Mouse (Mus musculus): ENCODE data around the gene Sec24a. TPM values are rescaled to one million over a fixed set of nuclear protein-coding genes. Genes with fewer than 3 reads are reported as not detected.

The Sec24a gene
- polyA plus RNA-seq, 1 experiment from 2014 or later, result 15.3 TPM

DNA sequence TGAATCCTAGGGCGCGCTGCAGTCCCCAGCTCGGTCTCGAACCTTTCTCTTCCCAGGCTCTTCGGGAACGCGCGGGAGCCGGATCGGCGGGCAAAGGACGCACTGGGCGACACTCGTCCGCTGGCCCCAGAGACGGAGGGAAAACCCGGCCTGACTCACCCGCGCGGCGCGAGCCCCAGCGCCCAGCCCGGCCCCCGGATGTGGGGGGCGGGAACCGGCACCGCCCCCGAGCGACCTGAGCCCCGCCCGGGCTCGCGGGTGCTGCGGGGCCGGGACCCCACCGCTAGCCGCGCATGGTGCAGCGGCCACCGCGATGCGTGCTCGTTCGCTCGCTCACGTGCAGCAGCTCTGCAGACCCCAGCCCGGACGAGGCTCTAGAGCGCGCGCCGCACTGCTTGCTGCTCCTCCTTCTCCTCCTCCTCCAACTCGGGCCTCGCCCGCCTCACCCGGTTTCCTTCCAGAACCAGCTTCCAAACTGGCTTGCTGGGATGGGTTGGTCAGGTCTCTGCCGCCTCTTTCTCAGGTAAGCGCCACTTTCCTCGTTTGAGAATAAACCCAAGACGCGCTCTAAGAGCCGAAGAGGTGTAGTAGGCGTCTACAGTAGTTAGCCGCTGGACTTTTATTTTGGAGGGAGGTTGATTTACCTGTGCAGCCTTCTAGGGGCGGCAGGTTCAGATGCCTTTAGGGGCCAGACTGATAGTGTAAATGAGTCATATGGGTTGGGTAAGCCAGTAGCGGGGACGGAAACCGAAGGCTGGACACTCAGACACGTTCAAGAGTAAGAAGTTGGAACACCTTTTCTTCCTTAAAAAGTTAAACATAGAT, 112.5 kb downstream of the Sec24a start, which contains the start of the genes N4bp3 and D930048N14Rik:
Gene N4bp3 (minus strand): TSS at position 152 of the 825 bp plus-strand sequence.
Gene D930048N14Rik (plus strand): TSS at position 264 of the 825 bp plus-strand sequence.
- WGBS, result 2% methylated on average over 70 of the region's 70 CpGs
- peak; percentile 71 for ATAC-seq (ENCODE audit: low FRiP score)
- H3K4me2 ChIP-seq, result peak within 1 kb of the TSS; percentile 91

DNA sequence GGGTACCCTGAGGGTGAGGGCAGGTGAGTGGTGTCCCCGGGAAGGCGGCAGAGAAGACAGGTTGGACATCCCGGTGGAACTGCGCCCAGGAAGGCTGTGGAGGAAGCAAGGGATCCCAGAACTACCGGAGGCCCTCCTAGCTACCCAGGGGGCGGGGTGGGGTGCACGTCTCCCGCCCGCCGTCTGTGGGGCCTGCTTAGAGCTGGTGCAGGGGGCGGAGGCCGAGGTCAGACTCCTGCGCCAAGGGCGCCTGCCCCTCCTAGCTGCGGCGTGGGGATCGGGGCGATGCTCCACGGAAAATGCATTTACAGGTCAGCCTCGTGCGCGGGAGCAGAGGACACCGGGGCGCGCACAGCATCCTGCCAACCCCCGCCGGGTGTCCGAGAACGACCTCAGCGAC, 113.2 kb downstream of the Sec24a start:
- peaks cover 28% of the 10 kb centered on the region for H3K27me3 ChIP-seq
- H3K4me3 ChIP-seq, result peak overlapping the region; percentile 67
- peak overlapping the region; percentile 91 for H3K4me2 ChIP-seq
- no peaks in the 10 kb centered on the region for H3K9me3 ChIP-seq
- H3K36me3 ChIP-seq, result peaks cover 2% of the 10 kb centered on the region; the same call in 1 of the 2 replicates
- WGBS, result under 1% methylated on average over 30 of the region's 30 CpGs
- ATAC-seq (ENCODE audit: low FRiP score), result 0 out of 2 replicates have a peak, but pooled peaks have one; percentile 11
- no peak overlapping the region; the same call in 1 of the 2 replicates for H3K27ac ChIP-seq
- H3K4me1 ChIP-seq (replicated peaks), result peaks cover 45% of the 10 kb centered on the region
- peak overlapping the region; percentile 81 for H3K9ac ChIP-seq

More for the DNA sequence above, 112.5 kb downstream of the Sec24a start, which contains the start of the genes N4bp3 and D930048N14Rik:
- Histone ChIP-seq H3K27me3 (peaks cover 28% of the 10 kb centered on the region), H3K27ac (peak within 1 kb of the TSS; percentile 55; the same call in 1 of the 2 replicates), H3K4me1 (replicated peaks) (peaks cover 41% of the 10 kb centered on the region), H3K36me3 (no peaks in the 10 kb centered on the region), H3K9ac (peak within 1 kb of the TSS; percentile 81), H3K9me3 (no peaks in the 10 kb centered on the region), H3K4me3 (peak within 1 kb of the TSS; percentile 67)

DNA sequence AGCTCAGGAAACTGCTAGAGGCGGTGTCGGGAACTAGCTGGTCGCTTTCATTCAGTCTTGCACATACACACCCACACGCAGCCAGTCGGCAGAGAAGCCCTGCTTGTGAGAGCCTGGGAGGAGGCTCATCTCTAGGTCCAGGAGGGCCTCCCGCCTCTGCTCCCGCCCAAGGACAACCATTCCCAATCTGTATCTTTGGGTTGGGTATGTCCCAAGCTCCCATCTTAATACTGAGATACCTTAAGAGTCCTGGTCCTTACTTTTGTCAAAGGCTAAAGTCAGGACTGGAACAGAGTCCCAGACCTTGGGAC, 113.6 kb downstream of the Sec24a start:
- no peak for ATAC-seq (ENCODE audit: low FRiP score)
- Histone ChIP-seq H3K9ac (peak overlapping the region; percentile 81), H3K27ac (peak overlapping the region; percentile 55; the same call in 1 of the 2 replicates), H3K4me3 (peak overlapping the region; percentile 67), H3K36me3 (peaks cover 4% of the 10 kb centered on the region; the same call in 1 of the 2 replicates), H3K4me1 (replicated peaks) (peaks cover 46% of the 10 kb centered on the region), H3K4me2 (peak overlapping the region; percentile 91), H3K27me3 (peaks cover 28% of the 10 kb centered on the region), H3K9me3 (no peaks in the 10 kb centered on the region)
- 7% methylated on average over 7 of the region's 7 CpGs for WGBS

DNA sequence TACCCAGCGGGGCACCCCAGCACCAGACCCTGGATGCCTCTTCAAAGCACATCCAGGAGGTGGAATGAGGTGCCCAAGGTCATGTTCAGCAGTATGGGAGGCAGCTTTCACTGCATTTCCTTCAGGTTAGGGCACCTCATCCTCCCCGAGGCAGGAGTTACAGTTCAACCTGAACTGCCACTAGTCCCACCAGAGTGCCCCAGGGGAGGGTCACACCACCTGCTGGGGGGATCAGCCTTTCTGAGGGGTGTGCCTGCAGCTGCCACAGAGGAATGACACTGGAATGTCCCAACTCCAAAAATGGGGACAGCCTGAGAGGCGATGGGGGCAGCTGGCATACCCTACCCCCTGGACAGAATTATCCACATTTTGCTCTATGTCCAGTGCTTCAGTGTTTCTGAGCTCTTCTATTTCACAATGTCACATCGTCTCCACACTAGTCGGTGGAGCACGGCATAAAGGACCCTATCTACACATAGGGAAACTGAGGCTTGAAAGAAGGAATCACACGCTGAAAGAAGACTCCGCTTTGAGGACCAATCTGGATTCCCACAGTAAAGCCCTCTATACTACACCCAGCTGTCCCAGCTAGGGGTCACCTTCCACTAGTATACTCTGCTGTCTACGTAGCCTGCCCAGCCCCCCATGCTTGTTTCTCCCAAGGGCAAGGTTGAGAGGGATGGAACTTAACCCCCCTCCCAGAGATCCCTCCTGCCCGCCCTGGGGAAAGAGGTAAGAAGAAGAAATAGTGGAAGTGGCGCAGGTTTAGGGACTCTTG, 114.1 kb downstream of the Sec24a start:
- Histone ChIP-seq H3K36me3 (peaks cover 4% of the 10 kb centered on the region; the same call in 1 of the 2 replicates), H3K27ac (peak overlapping the region; percentile 55), H3K27me3 (peaks cover 28% of the 10 kb centered on the region), H3K4me1 (replicated peaks) (peaks cover 47% of the 10 kb centered on the region), H3K4me3 (peak overlapping the region; percentile 67), H3K4me2 (peak overlapping the region; percentile 91), H3K9me3 (no peaks in the 10 kb centered on the region), H3K9ac (peak overlapping the region; percentile 81)
- WGBS, result 23% methylated on average over 11 of the region's 11 CpGs
- ATAC-seq (ENCODE audit: low FRiP score), result no peak

DNA sequence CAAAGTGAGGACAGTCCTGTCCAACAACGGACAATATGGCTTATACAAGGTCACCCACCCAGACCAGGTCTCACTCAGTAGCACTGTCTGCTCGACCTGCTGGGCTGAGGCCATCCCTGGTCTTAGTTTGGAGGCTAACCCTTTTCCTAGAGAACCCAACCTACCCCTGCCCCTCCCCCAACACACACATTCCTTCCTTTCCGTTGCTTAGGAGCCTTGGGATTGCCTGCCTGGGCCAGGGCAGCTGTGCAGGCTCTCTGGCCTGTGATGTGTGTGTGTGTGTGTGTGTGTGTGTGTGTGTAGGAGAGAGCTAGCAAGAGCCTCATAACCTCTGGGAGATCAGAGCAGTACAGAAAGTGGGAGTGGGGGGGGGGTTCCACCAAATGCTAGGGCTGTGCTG, 114.9 kb downstream of the Sec24a start:
- H3K27ac ChIP-seq, result peak overlapping the region; percentile 55
- H3K4me3 ChIP-seq, result 0 out of 2 replicates have a peak overlapping the region, but pooled peaks have one; percentile 67
- H3K4me2 ChIP-seq, result peak overlapping the region; percentile 91
- H3K4me1 ChIP-seq (replicated peaks), result peaks cover 54% of the 10 kb centered on the region
- 3% methylated on average over 3 of the region's 3 CpGs for WGBS
- peak; percentile 30; the same call in 1 of the 2 replicates for ATAC-seq (ENCODE audit: low FRiP score)
- peak overlapping the region; percentile 81; the same call in 1 of the 2 replicates for H3K9ac ChIP-seq
- no peaks in the 10 kb centered on the region for H3K9me3 ChIP-seq
- peaks cover 25% of the 10 kb centered on the region for H3K27me3 ChIP-seq
- peaks cover 7% of the 10 kb centered on the region for H3K36me3 ChIP-seq

DNA sequence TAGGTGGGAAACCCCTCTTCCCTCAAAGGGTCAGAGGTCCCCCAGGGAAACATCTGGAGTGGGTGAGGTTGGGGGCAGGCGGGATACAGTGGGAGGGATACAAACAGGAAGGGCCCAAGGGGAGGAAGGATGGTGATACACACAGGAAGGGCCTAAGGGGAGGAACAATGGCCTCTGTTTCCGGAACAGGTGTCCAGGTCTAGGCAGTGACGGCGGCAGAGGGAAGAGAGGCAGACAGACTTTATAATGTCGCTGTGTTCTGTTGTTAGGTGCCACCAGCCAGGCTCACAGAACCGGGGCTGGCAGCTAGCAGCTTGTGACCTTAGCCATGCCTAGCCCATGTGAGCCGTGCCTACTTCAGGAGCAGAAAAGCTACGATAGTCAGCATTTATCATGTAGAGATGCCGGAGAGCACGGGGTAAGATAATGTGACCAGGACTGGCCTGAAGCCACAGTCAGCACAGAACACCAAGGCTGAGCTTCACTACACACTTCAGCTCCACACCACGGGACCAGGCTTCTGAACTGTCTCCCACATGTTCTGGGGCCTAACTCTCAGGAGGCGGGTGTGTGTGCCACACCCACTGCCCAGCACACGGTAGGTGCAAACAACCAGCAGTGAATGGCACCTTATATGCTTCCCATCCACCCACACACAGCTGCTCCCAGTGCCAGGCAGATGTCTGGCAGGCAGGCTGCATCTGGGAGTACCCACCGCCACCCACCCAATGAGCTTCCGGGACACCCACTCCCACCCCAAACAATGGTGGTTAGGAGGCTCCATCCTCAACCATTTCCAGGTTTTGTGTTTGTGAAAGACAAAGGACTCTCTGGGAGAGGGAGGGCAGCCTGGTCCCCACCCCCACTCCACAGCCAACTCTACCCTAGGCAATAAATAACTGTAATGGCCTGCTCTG, 116.4 kb downstream of the Sec24a start:
- H3K36me3 ChIP-seq, result peaks cover 9% of the 10 kb centered on the region
- H3K4me3 ChIP-seq, result no peak overlapping the region
- H3K4me1 ChIP-seq (replicated peaks), result peaks cover 56% of the 10 kb centered on the region
- peaks cover 21% of the 10 kb centered on the region for H3K27me3 ChIP-seq
- H3K27ac ChIP-seq, result peak overlapping the region; percentile 23
- no peak for ATAC-seq (ENCODE audit: low FRiP score)
- H3K9ac ChIP-seq, result no peak overlapping the region
- WGBS, result 80% methylated on average over 15 of the region's 15 CpGs
- H3K4me2 ChIP-seq, result no peak overlapping the region
- no peaks in the 10 kb centered on the region for H3K9me3 ChIP-seq

DNA sequence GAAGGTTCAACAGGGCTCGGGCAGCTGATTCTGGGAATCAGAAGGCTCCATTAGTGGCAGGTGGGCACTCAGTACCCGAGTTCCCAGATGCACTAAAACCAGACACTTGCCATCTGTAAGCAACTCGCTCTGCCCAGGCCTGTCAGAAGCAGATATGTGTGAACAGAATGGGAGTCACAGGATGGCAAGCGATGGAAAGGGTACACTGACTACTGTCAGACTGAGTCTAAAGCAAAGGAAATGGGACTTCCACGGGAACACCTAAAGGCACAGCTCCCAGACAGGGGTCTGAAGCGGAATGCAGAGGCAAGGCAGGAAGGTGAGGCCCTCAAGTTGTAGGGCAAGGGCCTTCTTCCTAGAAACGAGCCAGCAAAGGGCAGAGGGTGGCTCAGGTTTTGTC, 117.2 kb downstream of the Sec24a start:
- ATAC-seq (ENCODE audit: low FRiP score), result no peak
- Histone ChIP-seq H3K27ac (no peak overlapping the region), H3K4me3 (no peak overlapping the region), H3K4me2 (no peak overlapping the region), H3K9ac (no peak overlapping the region), H3K9me3 (no peaks in the 10 kb centered on the region), H3K4me1 (replicated peaks) (peaks cover 56% of the 10 kb centered on the region), H3K27me3 (peaks cover 21% of the 10 kb centered on the region), H3K36me3 (peaks cover 9% of the 10 kb centered on the region)
- 83% methylated on average over 7 of the region's 7 CpGs for WGBS

DNA sequence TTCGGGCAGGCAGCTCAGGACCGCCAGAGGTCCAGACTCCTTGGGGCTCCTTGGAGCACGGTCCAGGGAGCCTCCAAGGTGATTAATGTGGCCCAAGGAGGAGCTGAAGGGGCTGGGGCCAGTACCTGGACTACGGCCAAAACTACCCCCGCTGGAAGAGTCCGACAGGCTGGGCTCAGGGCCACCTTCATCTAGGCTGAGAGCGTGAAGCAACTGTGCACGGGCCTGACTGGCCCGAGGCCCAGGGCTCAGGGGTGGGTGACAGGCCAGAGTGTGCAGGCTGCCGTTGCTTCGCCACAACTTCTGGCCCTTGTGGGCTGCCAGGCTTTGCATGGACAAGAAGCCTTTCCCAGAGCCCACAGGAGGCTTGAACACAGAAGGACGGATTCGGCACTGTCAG, 118.1 kb downstream of the Sec24a start:
- no peak overlapping the region for H3K27ac ChIP-seq
- no peak overlapping the region for H3K4me2 ChIP-seq
- no peak for ATAC-seq (ENCODE audit: low FRiP score)
- no peak overlapping the region for H3K4me3 ChIP-seq
- H3K36me3 ChIP-seq, result peaks cover 9% of the 10 kb centered on the region
- no peak overlapping the region for H3K9ac ChIP-seq
- H3K4me1 ChIP-seq (replicated peaks), result peaks cover 47% of the 10 kb centered on the region
- 85% methylated on average over 13 of the region's 13 CpGs for WGBS
- no peaks in the 10 kb centered on the region for H3K9me3 ChIP-seq
- H3K27me3 ChIP-seq, result peaks cover 15% of the 10 kb centered on the region

DNA sequence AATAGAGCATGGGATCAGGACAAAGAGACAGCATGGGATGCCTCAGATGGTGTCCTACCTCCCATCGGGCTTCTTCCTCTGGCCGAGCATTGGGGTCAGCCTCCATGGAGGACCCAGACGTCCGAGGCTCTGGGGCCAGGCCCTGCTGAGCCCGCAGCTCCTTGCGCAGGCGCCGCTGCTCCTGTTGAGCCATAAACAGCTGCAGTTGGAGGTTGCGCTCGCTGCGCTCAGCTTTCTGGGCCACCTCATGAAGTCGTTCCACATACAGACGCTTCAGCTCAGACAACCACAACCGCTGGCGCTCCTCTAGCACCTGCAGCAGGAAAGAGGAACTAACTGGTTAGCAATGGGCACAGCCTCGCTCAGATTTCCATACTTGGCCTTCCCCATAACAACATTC, 119.2 kb downstream of the Sec24a start:
- 79% methylated on average over 16 of the region's 16 CpGs for WGBS

DNA sequence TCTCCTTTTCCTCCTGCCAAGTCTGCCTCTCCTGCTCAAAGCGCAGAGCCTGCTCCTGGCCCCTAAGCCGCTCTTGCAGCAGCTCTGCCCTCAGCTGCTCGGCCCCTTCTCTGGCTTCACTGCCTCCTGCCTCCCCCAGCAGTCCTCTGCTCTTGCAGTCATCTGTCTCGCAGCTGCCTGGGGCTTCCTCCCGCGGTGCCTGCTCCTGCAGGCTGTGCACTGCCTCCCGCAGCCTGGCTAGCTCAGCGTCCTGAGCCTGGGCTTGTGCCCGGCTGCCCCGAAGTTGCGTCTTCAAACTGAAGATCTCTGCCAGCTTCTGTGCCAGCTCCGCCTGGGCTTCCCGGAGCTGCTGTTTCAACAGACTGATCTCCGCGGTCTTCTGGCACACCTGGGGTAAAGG, 119.7 kb downstream of the Sec24a start:
- Histone ChIP-seq H3K9ac (0 out of 2 replicates have a peak overlapping the region, but pooled peaks have one; percentile 8), H3K4me2 (no peak overlapping the region), H3K27me3 (0 out of 2 replicates have a peak, but pooled peaks cover under 1% of the 10 kb centered on the region), H3K4me1 (replicated peaks) (peaks cover 32% of the 10 kb centered on the region), H3K27ac (peak overlapping the region; percentile 48; the same call in 1 of the 2 replicates), H3K36me3 (peaks cover 9% of the 10 kb centered on the region), H3K4me3 (no peak overlapping the region), H3K9me3 (no peaks in the 10 kb centered on the region)
- WGBS, result 47% methylated on average over 15 of the region's 15 CpGs
- ATAC-seq (ENCODE audit: low FRiP score), result no peak

More for the DNA sequence above, 119.2 kb downstream of the Sec24a start:
- no peak overlapping the region for H3K4me2 ChIP-seq
- H3K27me3 ChIP-seq, result peaks cover 5% of the 10 kb centered on the region
- H3K9me3 ChIP-seq, result no peaks in the 10 kb centered on the region
- ATAC-seq (ENCODE audit: low FRiP score), result no peak
- H3K9ac ChIP-seq, result 0 out of 2 replicates have a peak overlapping the region, but pooled peaks have one; percentile 8
- peaks cover 9% of the 10 kb centered on the region for H3K36me3 ChIP-seq
- H3K4me1 ChIP-seq (replicated peaks), result peaks cover 36% of the 10 kb centered on the region
- 0 out of 2 replicates have a peak overlapping the region, but pooled peaks have one; percentile 48 for H3K27ac ChIP-seq
- H3K4me3 ChIP-seq, result no peak overlapping the region

DNA sequence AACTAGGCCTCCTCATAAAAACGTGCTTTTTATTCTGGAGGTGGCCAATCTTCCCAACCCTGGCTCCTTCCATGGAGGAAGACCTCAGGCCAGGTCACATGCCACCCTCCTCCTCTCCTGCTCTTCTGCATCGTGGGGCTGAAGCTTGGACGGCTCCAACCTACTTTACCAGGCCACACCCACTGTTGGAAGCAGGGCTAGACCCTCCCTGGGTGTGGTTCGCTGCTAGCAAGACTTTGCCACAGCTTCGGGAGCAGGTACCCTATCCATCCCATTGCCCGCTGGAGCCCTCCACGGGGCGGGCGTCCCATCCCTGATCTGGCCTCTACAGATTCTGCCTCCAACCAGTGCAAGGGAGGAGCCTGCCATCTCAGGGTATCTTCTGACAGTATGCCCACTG, 120.2 kb downstream of the Sec24a start:
- 77% methylated on average over 9 of the region's 9 CpGs for WGBS

More for the DNA sequence above, 120.2 kb downstream of the Sec24a start:
- ATAC-seq (ENCODE audit: low FRiP score), result no peak
- peak overlapping the region; percentile 48; the same call in 1 of the 2 replicates for H3K27ac ChIP-seq
- peaks cover 26% of the 10 kb centered on the region for H3K4me1 ChIP-seq (replicated peaks)
- no peak overlapping the region for H3K9ac ChIP-seq
- H3K27me3 ChIP-seq, result peaks cover 3% of the 10 kb centered on the region; the same call in 1 of the 2 replicates
- no peaks in the 10 kb centered on the region for H3K9me3 ChIP-seq
- H3K4me2 ChIP-seq, result no peak overlapping the region
- peaks cover 9% of the 10 kb centered on the region for H3K36me3 ChIP-seq
- H3K4me3 ChIP-seq, result no peak overlapping the region

All from hindbrain, embryonic 13.5 days (tissue).